Mouse (Mus musculus): ENCODE measurements at regions not wholly inside any gene's neighbourhood (a gene's known extent, or its start where the extent isn't known, plus 50 kb on each side); places are given as distances from the start of the nearest gene placed in this dataset.

GRCm38 (mm10) chr4:153019211-153019610 is 463.4 kb downstream of the Ajap1 start:
- DNase-seq (ENCODE audit: low spot score in 2 of 2), result no peak

GRCm38 (mm10) chr4:153018138-153018921 is 464.3 kb downstream of the Ajap1 start:
- DNase-seq (ENCODE audit: low spot score in 2 of 2), result no peak

DNA sequence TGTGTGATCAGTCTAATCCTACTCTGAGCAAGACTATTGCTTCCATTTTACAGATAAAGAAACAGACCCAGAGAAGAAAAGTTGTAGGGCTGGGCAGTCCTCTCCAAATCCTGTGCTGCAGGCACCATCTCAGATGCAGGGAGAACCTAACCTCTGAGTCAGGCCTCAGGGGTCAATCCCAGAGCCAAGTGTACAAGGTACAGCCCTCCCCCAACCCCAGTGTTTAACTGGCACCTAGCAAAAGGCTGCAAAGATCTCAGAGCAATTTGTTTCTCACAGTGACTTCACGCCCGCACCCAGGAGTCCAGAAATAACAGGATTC is 464.8 kb downstream of the Ajap1 start:
- no peak for DNase-seq (ENCODE audit: low spot score in 2 of 2)

DNA sequence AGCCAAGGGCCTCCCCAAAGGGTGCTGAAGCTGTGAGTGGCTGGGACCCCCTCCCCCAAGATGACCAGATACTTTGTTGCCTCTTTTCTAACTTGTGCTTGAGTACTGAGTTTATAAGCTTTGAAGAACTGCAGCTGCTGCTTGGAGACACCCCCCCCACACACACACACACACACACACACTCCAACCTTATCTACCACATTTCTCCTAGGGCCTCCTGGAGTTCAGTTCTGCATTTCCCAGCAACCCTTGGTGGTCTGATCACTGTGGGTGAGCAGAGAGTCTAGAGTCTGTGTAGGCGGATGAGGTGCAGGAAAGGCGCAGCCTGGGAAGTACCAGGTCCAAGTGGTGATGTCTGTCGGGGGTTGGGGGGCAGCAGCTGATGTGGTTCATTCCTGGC is 479.3 kb downstream of the Ajap1 start:
- DNase-seq (ENCODE audit: low spot score in 2 of 2), result no peak

DNA sequence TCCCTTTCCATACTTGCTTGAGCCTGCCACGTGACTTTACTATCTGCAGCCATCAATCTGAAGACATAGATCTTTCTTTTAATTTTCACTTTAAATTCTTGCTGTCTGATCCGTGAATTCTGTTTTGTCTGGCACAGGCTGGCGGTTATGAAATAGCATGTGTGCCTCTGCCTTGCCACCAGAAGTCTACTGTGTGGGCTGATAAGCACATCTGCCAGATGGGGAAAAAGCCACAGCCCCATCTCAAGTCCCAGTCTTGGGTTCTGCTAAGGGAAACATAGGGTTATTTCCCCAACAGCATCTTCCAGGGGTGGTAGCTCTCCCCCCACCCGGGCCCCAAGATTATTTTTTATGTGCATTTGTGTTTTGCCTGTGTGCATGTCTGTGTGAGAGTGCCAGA is 480.1 kb downstream of the Ajap1 start:
- DNase-seq (ENCODE audit: low spot score in 2 of 2), result no peak

GRCm38 (mm10) chr4:153001761-153002160 is 480.9 kb downstream of the Ajap1 start:
- no peak for DNase-seq (ENCODE audit: low spot score in 2 of 2)

DNA sequence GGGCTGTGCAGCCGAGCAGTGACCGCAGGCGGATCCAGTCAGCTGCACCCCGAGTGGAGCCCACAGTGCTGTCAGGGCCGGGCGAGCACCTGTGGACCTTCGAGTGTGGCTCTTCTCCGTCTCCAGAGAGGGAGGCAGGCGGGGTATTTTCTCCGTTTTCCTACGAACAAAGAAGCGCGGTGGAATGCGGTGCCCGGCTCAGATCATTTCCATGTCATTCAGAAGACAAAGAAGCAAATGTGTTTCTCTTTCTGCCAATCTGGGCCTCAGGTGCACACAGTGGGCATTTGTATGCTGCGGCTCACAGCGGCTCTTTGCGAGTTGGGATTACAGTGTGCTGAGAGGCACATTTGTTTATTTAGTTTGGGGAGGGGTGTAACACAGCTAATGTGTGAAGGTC is 483.1 kb downstream of the Ajap1 start:
- DNase-seq (ENCODE audit: low spot score in 2 of 2), result no peak

DNA sequence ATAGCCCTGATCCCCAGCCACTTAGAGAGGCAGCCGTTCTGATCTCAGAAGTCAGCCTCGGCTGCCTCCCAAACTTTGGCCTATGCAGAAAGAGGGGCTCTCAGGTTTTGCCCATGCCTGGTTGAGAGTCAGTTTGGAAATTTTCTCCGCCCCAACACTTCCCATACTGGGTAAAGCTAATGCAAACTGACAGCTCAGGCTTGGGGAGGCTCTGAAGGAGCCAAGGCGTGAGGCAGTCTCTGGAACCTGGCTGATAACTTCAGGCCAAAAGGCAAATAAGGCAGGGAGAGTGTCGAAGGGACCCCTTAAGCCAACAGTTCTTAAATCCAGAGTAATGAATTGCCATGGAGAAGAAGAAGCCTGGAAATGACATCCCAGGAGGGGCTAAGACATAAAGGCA is 485.4 kb downstream of the Ajap1 start:
- DNase-seq (ENCODE audit: low spot score in 2 of 2), result no peak

GRCm38 (mm10) chr4:152996641-152997040 is 486.0 kb downstream of the Ajap1 start:
- no peak for DNase-seq (ENCODE audit: low spot score in 2 of 2)

- DNase-seq (ENCODE audit: low spot score in 2 of 2), result no peak
Observed at GRCm38 (mm10) chr4:152995052-152995595, 487.5 kb downstream of the Ajap1 start.

DNA sequence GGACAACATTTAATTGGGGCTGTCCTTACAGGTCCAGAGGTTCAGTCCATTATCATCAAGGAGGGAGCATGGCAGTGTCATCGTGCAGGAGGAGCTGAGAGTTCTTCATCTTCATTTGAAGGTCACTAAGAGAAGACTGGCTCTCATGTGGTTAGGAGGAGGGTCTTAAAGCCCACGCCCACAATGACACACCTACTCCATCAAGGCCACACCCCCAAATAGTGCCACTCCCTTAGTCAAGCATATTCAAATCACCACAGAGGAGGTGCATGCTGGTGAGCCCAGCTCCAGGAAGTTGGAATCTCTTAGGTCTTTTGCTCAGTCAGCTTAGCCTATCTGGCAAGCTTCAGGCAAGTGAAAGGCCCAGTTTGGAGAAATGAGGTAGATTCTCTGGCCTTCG is 488.4 kb downstream of the Ajap1 start:
- DNase-seq (ENCODE audit: low spot score in 2 of 2), result no peak

DNA sequence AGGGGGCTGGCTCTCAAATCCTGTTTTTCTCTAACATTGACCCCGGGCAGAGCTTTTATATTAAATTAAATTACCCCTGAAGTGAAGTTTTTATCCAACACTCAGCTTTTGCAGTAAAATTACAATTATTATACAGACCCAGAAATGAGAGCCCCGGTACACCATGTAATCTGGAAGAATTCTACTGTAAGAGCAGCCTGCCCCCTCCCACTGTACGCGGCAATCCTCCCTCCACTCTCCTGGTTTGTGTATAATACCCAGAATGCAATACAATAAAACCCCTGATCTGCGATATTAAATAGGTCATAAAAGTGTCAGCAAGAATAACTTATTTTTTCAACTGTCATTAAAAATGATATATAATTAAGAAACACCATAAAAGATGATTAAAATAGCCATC is 492.3 kb downstream of the Ajap1 start:
- no peak for DNase-seq (ENCODE audit: low spot score in 2 of 2)

GRCm38 (mm10) chr4:152987726-152988125 is 494.9 kb downstream of the Ajap1 start:
- DNase-seq (ENCODE audit: low spot score in 2 of 2), result no peak

DNA sequence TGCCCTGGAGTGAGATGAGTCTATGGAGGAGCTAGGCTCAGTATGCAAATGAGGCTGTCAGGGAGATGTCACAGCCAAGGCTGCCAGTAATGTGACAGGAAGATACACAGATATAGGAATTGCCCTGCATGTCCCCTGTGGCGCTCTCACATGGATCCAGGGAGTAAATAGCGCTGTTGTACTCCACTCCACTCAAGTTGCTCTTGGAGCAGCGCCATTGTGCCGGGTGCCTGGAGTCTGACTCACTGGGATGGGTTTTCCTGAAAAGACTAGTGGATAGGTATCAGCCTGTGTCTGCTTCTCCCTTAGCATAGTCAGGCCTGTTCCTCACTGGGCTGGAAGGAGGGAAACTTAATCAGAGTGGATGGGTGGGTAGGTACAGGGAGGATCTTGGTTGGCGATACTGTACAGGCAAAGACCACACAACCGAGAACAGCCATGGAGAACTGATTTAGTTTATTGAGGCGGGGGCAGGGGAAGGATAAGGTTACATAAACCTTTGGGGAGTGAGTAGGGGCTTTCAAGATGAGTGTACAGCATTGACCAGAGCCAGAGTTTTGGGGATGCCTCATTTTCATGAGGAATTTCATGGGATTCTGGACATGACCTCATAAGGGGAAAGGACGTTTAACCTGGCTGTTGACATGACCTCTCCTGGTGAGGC is 497.5 kb upstream of the Kcnab2 start:
- DNase-seq (ENCODE audit: low spot score in 2 of 2), result no peak

DNA sequence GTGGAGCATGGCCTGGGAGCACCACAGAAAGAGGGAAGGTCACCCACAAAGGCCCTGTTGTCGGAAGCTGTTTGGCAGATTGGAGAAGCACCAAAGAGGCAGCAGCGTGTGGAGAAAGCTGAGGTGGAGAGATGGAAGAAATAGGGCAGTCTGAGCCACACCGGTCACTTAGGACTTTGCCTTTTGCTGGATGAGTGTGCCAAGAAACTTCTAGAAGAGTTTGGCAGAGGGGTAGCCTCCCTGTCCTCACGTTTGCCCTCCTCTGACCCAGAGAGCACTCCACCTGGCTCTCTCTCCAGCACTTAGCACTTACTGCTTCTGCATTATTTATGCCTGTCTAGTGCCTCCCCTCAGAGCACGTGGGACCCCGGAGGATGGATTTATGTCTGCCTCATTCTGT is 485.3 kb upstream of the Kcnab2 start:
- DNase-seq (ENCODE audit: low spot score in 2 of 2), result no peak

GRCm38 (mm10) chr4:152962165-152962564 is 484.5 kb upstream of the Kcnab2 start:
- no peak for DNase-seq (ENCODE audit: low spot score in 2 of 2)

DNA sequence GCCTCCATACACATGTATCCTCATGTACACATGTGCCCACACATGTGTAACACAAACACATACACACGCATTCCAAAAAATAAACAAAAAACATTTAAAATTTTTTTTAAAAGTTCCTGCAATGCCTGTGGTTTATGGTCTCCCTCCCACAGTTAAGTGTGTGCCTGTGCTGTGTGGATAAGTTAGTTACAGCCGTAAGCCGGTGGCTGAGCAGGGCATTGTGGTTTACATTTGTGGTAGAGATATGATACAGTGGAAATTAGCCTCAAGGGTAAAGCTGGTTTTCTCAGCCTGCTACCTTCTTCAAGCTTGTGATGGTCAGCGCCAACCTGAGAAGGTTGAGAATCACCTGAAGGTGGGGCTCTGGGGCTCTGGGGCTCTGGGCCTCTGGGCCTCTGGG is 484.0 kb upstream of the Kcnab2 start:
- DNase-seq (ENCODE audit: low spot score in 2 of 2), result no peak

DNA sequence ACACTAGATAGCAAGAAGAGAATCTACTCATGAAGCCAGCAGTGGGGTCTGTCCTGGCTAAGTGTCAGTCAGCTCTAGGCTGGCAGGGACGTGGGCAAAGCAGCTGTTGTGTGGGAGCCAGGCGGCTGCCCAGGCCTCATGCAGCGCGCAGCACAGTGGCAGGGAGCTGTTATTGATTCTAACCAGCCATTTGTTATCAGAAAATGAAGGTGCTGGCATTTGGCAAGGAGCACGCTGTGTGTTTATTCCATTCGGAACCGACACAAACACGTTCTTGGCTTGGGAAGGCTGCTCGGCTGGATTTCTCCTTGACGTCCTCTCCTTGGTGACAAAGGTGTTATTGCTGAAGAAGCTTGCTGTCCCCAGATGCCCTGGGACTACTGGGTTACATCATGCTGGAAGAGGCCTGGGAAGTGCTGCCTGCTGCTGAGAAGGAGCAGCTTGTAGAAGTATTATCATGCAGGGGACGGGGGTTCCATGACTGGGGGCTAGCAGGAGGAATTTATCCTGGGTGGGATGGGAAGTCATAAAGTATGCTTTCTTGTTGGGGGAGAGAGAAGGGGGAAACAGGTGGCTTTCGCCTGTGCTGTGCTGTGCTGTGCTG is 482.1 kb upstream of the Kcnab2 start:
- no peak for DNase-seq (ENCODE audit: low spot score in 2 of 2)

DNA sequence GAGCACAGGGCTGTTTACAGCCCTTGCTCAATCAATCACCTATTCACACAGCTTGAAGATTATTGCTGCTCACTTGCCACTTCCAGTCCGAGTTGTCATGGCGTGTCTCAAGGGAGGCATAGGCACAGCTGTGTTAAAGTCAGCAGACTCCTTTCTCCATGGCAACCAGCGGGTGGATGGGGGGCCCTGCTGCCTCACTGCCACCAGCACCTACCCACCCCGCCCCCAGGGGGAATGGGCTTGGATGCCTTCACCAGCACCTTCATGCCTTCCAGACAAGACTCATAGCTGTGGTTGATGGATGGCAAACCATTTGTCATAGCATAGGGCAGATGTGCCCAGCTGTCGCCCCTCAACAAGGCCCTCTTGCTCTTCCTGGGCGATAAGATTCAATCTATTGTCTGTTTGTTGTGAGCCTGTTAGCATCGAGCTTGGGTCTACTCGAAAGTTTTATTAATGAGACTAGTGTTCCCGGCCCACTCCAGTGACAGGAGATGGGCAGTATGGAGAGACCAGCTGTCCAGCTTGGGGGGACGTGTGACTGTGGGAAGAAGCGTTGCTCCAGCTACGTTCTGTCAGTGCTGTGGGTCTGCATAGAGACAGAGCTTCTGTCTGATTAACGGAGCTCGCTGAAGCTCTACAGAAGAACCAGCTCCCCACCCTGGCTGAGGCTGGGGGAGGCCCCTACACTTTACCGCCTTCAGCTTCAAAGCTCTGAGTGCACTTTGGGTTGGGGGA is 475.7 kb upstream of the Kcnab2 start:
- DNase-seq (ENCODE audit: low spot score in 2 of 2), result no peak

GRCm38 (mm10) chr4:152948956-152949355 is 471.3 kb upstream of the Kcnab2 start:
- DNase-seq (ENCODE audit: low spot score in 2 of 2), result no peak

DNA sequence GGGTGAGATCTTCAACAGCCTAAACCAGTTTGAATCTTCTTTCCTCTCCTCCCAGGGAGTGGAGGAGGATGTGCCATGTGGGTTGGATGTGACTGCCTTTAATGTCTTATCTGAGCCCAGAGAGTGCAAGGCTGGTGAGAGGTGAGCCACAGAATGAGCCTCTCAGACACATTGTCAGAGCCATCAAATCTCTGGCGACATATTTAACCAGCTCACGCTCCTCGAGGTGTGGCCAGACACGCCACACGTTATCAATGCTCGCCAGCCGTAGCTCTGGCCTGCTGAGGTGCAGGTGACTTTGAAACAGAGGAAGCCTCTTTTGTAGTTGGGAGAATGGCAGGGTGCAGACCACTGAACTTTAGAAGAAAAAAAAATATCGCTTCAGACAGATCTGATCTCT is 463.5 kb upstream of the Kcnab2 start:
- no peak for DNase-seq (ENCODE audit: low spot score in 2 of 2)

GRCm38 (mm10) chr4:152936614-152937013 is 458.9 kb upstream of the Kcnab2 start:
- DNase-seq (ENCODE audit: low spot score in 2 of 2), result no peak
